ENCODE assay signal across 11 mouse cellular contexts in genomic region chr2:158144750-158145527, GRCm38 (mm10). TPM values are rescaled to one million over a fixed set of nuclear protein-coding genes. Genes with fewer than 3 reads are reported as not detected.
DNase-seq lines count a peak whose midpoint lies in the region; ATAC-seq and TF ChIP-seq lines count a peak whose summit lies in the region.
"Had no signal": no experiment of that assay in that cellular context is flagged by ENCODE, and none has a peak within 500 bp of the region (broad histone marks: within the 10 kb centered on the region; RNA-seq: fewer than 3 reads in every experiment).

No protein-coding gene starts in this region.

- H3K4me3 ChIP-seq in kidney, adult 2 months (ENCODE audit: insufficient read depth, low read depth, low read length): peak overlapping the region; percentile 78
- peak overlapping the region; percentile 81 for H3K4me3 ChIP-seq in bone marrow, adult 2 months (replicated peaks; ENCODE audit: control insufficient read depth, low read depth, low read length)
- H3K4me3 ChIP-seq in embryonic facial prominence, embryonic 12.5 days: no peak overlapping the region
- peak overlapping the region; percentile 70 for H3K4me3 ChIP-seq in liver, embryonic 11.5 days (ENCODE audit: low read depth, low read length)

- H3K27ac ChIP-seq in kidney, adult 2 months (ENCODE audit: insufficient read depth, low read depth, low read length): peak overlapping the region; percentile 77; the same call in 1 of the 2 replicates
- no peak overlapping the region for H3K27ac ChIP-seq in bone marrow, adult 2 months (ENCODE audit: control insufficient read depth, insufficient read depth, low read depth, low read length, poor library complexity)
- H3K27ac ChIP-seq in embryonic facial prominence, embryonic 12.5 days: no peak overlapping the region
- peak overlapping the region; percentile 83; the same call in 1 of the 2 replicates for H3K27ac ChIP-seq in liver, embryonic 11.5 days (ENCODE audit: low read depth, low read length)
- H3K27ac ChIP-seq: hindbrain, embryonic 13.5 days had no signal

- TF ChIP-seq POLR2A in kidney, adult 2 months (IDR thresholded peaks at IDR 0.05; ENCODE audit: low read depth, low read length): no peak
- TF ChIP-seq POLR2A in bone marrow, adult 2 months (IDR thresholded peaks at IDR 0.05; ENCODE audit: borderline replicate concordance, control insufficient read depth, low read depth, low read length): no peak

- H3K27me3 ChIP-seq in kidney, adult 2 months (replicated peaks; ENCODE audit: control insufficient read depth, insufficient read depth, low read length): no peaks in the 10 kb centered on the region
- H3K27me3 ChIP-seq in embryonic facial prominence, embryonic 12.5 days: peaks cover 18% of the 10 kb centered on the region; the same call in 1 of the 2 replicates
- 0 out of 2 replicates have a peak, but pooled peaks cover 7% of the 10 kb centered on the region for H3K27me3 ChIP-seq in liver, embryonic 11.5 days (replicated peaks; ENCODE audit: control insufficient read depth, insufficient read depth, low read length)

- peaks cover 24% of the 10 kb centered on the region; the same call in 1 of the 2 replicates for H3K4me1 ChIP-seq in kidney, adult 2 months (ENCODE audit: control insufficient read depth, insufficient read depth, low read length)
- H3K4me1 ChIP-seq in bone marrow, adult 2 months (ENCODE audit: control insufficient read depth, insufficient read depth, low read length): peaks cover 6% of the 10 kb centered on the region; the same call in 1 of the 2 replicates
- H3K4me1 ChIP-seq in embryonic facial prominence, embryonic 12.5 days: 0 out of 2 replicates have a peak, but pooled peaks cover 18% of the 10 kb centered on the region
- H3K4me1 ChIP-seq in liver, embryonic 11.5 days (replicated peaks; ENCODE audit: control insufficient read depth, insufficient read depth, low read length): peaks cover 69% of the 10 kb centered on the region

- WGBS in kidney, adult 2 months: 64% methylated on average over 6 of the region's 6 CpGs
- whole genome bisulfite sequencing in bone marrow, adult 2 months: 75% methylated on average over 6 of the region's 6 CpGs
- 87% methylated on average over 6 of the region's 6 CpGs for WGBS in embryonic facial prominence, embryonic 12.5 days
- WGBS in liver, embryonic 11.5 days: 79% methylated on average over 6 of the region's 6 CpGs

- peak overlapping the region; percentile 70; the same call in 1 of the 2 replicates for H3K4me2 ChIP-seq in embryonic facial prominence, embryonic 12.5 days (replicated peaks)
- peak overlapping the region; percentile 84 for H3K4me2 ChIP-seq in liver, embryonic 11.5 days

- no peak overlapping the region for H3K9ac ChIP-seq in embryonic facial prominence, embryonic 12.5 days
- peak overlapping the region; percentile 85 for H3K9ac ChIP-seq in liver, embryonic 11.5 days (ENCODE audit: low read depth, low read length)
- H3K9ac ChIP-seq: hindbrain, embryonic 13.5 days had no signal

- no peaks in the 10 kb centered on the region for H3K9me3 ChIP-seq in embryonic facial prominence, embryonic 12.5 days
- no peaks in the 10 kb centered on the region for H3K9me3 ChIP-seq in liver, embryonic 11.5 days (ENCODE audit: control insufficient read depth, low read length)
- H3K9me3 ChIP-seq: hindbrain, embryonic 13.5 days had no signal

- no peaks in the 10 kb centered on the region for H3K36me3 ChIP-seq in kidney, adult 2 months (ENCODE audit: control insufficient read depth, insufficient read depth, low read length)
- no peaks in the 10 kb centered on the region for H3K36me3 ChIP-seq in embryonic facial prominence, embryonic 12.5 days
- H3K36me3 ChIP-seq in liver, embryonic 11.5 days (ENCODE audit: control insufficient read depth, insufficient read depth, low read length): peaks cover 3% of the 10 kb centered on the region; the same call in 1 of the 2 replicates
- H3K36me3 ChIP-seq: hindbrain, embryonic 13.5 days had no signal

- DNase-seq in kidney, adult 2 months: no peak
- DNase-seq in kidney, adult 9 months: no peak
- DNase-seq in liver, embryonic 11.5 days (ENCODE audit: low spot score): no peak
- DNase-seq in B cell, adult 2 months: no peak
- DNase-seq in embryo, embryonic 10 days (ENCODE audit: low spot score): no peak
- DNase-seq in adrenal gland, postnatal 4 days (ENCODE audit: low spot score in 2 of 2): no peak
- DNase-seq: cerebellum, adult 9-11 months; midbrain, embryonic 14.5 days had no signal

- no peak for ATAC-seq in embryonic facial prominence, embryonic 12.5 days (ENCODE audit: insufficient number of reproducible peaks, insufficient read depth, low FRiP score, low TSS enrichment)
- ATAC-seq in liver, embryonic 11.5 days (replicated peaks; ENCODE audit: low FRiP score): no peak

- TF ChIP-seq CTCF in kidney, adult 2 months (conservative IDR thresholded peaks at IDR 0.05; ENCODE audit: insufficient read depth, insufficient read length, low read depth, low read length): no peak
- no peak for TF ChIP-seq CTCF in bone marrow, adult 2 months (IDR thresholded peaks at IDR 0.05; ENCODE audit: control insufficient read depth, insufficient read depth, low read length)

RNA-seq across cellular contexts. Expression of gene Tgm2, which starts 1.3 kb away (rescaled TPM):
- 217 and 221 TPM in 2 replicates for polyA plus RNA-seq in kidney, adult 2 months (2012; rRNA removed)
- 13.9 and 19.0 TPM in 2 replicates for polyA plus RNA-seq in bone marrow, adult 2 months (2011; ENCODE audit: insufficient read depth, insufficient read length, low replicate concordance, missing spikeins)
- 7.7 and 9.0 TPM in 2 replicates for polyA plus RNA-seq in embryonic facial prominence, embryonic 12.5 days (2016; fragmentation: Nextera tagmentation; extraction: Ambion mirVana)
- polyA plus RNA-seq in liver, embryonic 11.5 days (2014; fragmentation: Nextera tagmentation; extraction: Ambion mirVana): 49.5 and 49.7 TPM in 2 replicates
- total RNA-seq in adrenal gland, postnatal 4 days (2021): 10 to 100 TPM; 58.1 to 65.3 TPM

Comparison
In these comparisons a context has a peak if more than half of its experiments do, and no peak if none do; other contexts are left out.
1. H3K27ac ChIP-seq: peak in kidney, adult 2 months (single experiment) and liver, embryonic 11.5 days (single experiment); none in bone marrow, adult 2 months (single experiment) and embryonic facial prominence, embryonic 12.5 days (single experiment).